Mouse (Mus musculus) midbrain, postnatal 0 days (tissue): Measurements from ENCODE around the gene Aifm1. TPM values are rescaled to one million over a fixed set of nuclear protein-coding genes. Genes with fewer than 3 reads are reported as not detected.
"Not testable (repeated sequence)": the region's sequence is repeated elsewhere in the genome, so short reads cannot be mapped to it uniquely, and the experiment has no call there.

Experiments
- ATAC-seq: fragments of 200-750 bp; cut with Nextera tagmentation; 2 replicates; pipeline ENCODE4 v1.8.0; 2017; ENCODE audit warnings: moderate number of reproducible peaks, mild to moderate bottlenecking, moderate TSS enrichment, moderate library complexity; ENCODE audit not compliant: low FRiP score
- DNase-seq: peaks from one replicate; pipeline ENCODE4 v3.0.0-alpha.2; 2015; ENCODE audit warnings: low spot score
- H3K27ac ChIP-seq: fragments of 300-500 bp; sonication (generic); 2 replicates; pipeline ENCODE4 v1.5.1; 2014; ENCODE audit warnings: low read depth, mild to moderate bottlenecking, low read length, mixed read lengths
- H3K27me3 ChIP-seq: fragments of 300-500 bp; sonication (generic); 2 replicates; pipeline ENCODE4 v1.6.1; 2014; ENCODE audit warnings: low read length, control low read depth, mixed read lengths; ENCODE audit not compliant: insufficient read depth
- H3K36me3 ChIP-seq: fragments of 300-500 bp; sonication (generic); 2 replicates; pipeline ENCODE4 v1.6.1; 2014; ENCODE audit warnings: low read length, control low read depth, mixed read lengths; ENCODE audit not compliant: insufficient read depth
- H3K4me1 ChIP-seq: fragments of 300-500 bp; sonication (generic); 2 replicates; pipeline ENCODE4 v1.6.1; 2014; ENCODE audit warnings: mild to moderate bottlenecking, control low read depth, antibody characterized with exemption, low read length, mixed read lengths; ENCODE audit not compliant: insufficient read depth
- H3K4me2 ChIP-seq: fragments of 300-500 bp; sonication (generic); 2 replicates; pipeline ENCODE4 v1.6.1; 2014; ENCODE audit warnings: low read depth, mild to moderate bottlenecking, low read length, mixed read lengths; ENCODE audit not compliant: poor library complexity, severe bottlenecking
- H3K4me3 ChIP-seq: fragments of 300-500 bp; sonication (generic); 2 replicates; pipeline ENCODE4 v1.5.1; 2014; ENCODE audit warnings: low read depth, mild to moderate bottlenecking, low read length, moderate library complexity
- H3K9ac ChIP-seq: fragments of 300-500 bp; sonication (generic); replicated peaks from 2 replicates; pipeline ENCODE4 v1.6.1; 2014; ENCODE audit warnings: mild to moderate bottlenecking, low read length, moderate library complexity, mixed read lengths; ENCODE audit not compliant: poor library complexity, severe bottlenecking
- H3K9me3 ChIP-seq: fragments of 300-500 bp; sonication (generic); 2 replicates; pipeline ENCODE4 v1.6.1; 2016; ENCODE audit warnings: low read length, control low read depth
- CTCF ChIP-seq: IDR thresholded peaks from 2 replicates; pipeline ENCODE4 v1.5.1; 2016; ENCODE audit warnings: antibody characterized with exemption, mild to moderate bottlenecking
- WGBS: fragments of 180-500 bp; shearing (Covaris S2); extraction: QIAGEN DNeasy Blood & Tissue Kit; methylation state at CpG from one replicate; pipeline ENCODE4 v1.1.7; 2014; 5-methylcytosine and 5-hydroxymethylcytosine counted together
- polyA plus RNA-seq: library from polyadenylated mRNA; unstranded; fragments of >200 nt; fragmentation: Nextera tagmentation; extraction: Ambion mirVana; gene quantifications from 2 replicates; pipeline ENCODE4 v1.2.1, GENCODE M21; 2015
- total RNA-seq: library from RNA; depleted of rRNA; stranded (reverse); fragments of >200 nt; gene quantifications from 2 replicates; pipeline ENCODE4 v1.2.3, GENCODE M21; 2014

Gene Aifm1
- total and polyA plus RNA-seq, 2 experiments from 2014 or later, result 9.8 to 25.1 TPM

- no peaks in the 10 kb centered on the region for H3K4me1 ChIP-seq
- H3K27me3 ChIP-seq, result no peaks in the 10 kb centered on the region
- 86% methylated on average over 4 of the region's 4 CpGs for WGBS
- H3K9ac ChIP-seq, result no peak overlapping the region
- H3K36me3 ChIP-seq, result no peaks in the 10 kb centered on the region
- ATAC-seq, result no peak
- H3K4me2 ChIP-seq, result no peak overlapping the region
- no peak for TF ChIP-seq CTCF
- H3K4me3 ChIP-seq, result no peak overlapping the region
- no peak overlapping the region for H3K27ac ChIP-seq
- DNase-seq, result no peak
- H3K9me3 ChIP-seq, result no peaks in the 10 kb centered on the region
Observed at GRCm38 (mm10) chrX:48444677-48445076, 68.7 kb downstream of the Aifm1 start.

GRCm38 (mm10) chrX:48441954-48442353 is 71.4 kb downstream of the Aifm1 start:
- Histone ChIP-seq H3K4me2 (no peak overlapping the region), H3K27me3 (no peaks in the 10 kb centered on the region), H3K27ac (no peak overlapping the region), H3K9ac (no peak overlapping the region), H3K4me3 (no peak overlapping the region), H3K9me3 (no peaks in the 10 kb centered on the region), H3K36me3 (no peaks in the 10 kb centered on the region), H3K4me1 (no peaks in the 10 kb centered on the region)
- no peak for ATAC-seq
- TF ChIP-seq CTCF, result no peak
- 83% methylated on average over 7 of the region's 7 CpGs for WGBS
- no peak for DNase-seq

- Histone ChIP-seq H3K4me2 (no peak overlapping the region), H3K4me3 (no peak overlapping the region), H3K9ac (no peak overlapping the region), H3K4me1 (no peaks in the 10 kb centered on the region), H3K36me3 (no peaks in the 10 kb centered on the region), H3K27ac (no peak overlapping the region), H3K9me3 (no peaks in the 10 kb centered on the region), H3K27me3 (no peaks in the 10 kb centered on the region)
- no peak for TF ChIP-seq CTCF
- 93% methylated on average over 6 of the region's 6 CpGs for WGBS
- ATAC-seq (no peak), DNase-seq (no peak)
Observed at GRCm38 (mm10) chrX:48441548-48441947, 71.8 kb downstream of the Aifm1 start.

- no peaks in the 10 kb centered on the region for H3K9me3 ChIP-seq
- H3K36me3 ChIP-seq, result no peaks in the 10 kb centered on the region
- no peak overlapping the region for H3K4me3 ChIP-seq
- no peak overlapping the region for H3K9ac ChIP-seq
- ATAC-seq (no peak), DNase-seq (no peak)
- TF ChIP-seq CTCF, result no peak
- WGBS, result 73% methylated on average over 4 of the region's 4 CpGs
- H3K27me3 ChIP-seq, result no peaks in the 10 kb centered on the region
- no peak overlapping the region for H3K27ac ChIP-seq
- no peak overlapping the region for H3K4me2 ChIP-seq
- H3K4me1 ChIP-seq, result no peaks in the 10 kb centered on the region
Observed at GRCm38 (mm10) chrX:48439036-48439435, 74.3 kb downstream of the Aifm1 start.

- H3K36me3 ChIP-seq, H3K4me1 ChIP-seq, ATAC-seq, H3K4me2 ChIP-seq, H3K9me3 ChIP-seq, H3K27ac ChIP-seq, H3K4me3 ChIP-seq, H3K27me3 ChIP-seq, H3K9ac ChIP-seq, DNase-seq: not testable (repeated sequence)
- WGBS, result 87% methylated on average over 5 of the region's 7 CpGs
Observed at GRCm38 (mm10) chrX:48436082-48436481, 77.3 kb downstream of the Aifm1 start.

GRCm38 (mm10) chrX:48435477-48435900 is 77.9 kb downstream of the Aifm1 start:
- Histone ChIP-seq H3K4me3 (no peak overlapping the region), H3K27ac (no peak overlapping the region), H3K4me1 (no peaks in the 10 kb centered on the region), H3K36me3 (no peaks in the 10 kb centered on the region), H3K9ac (no peak overlapping the region), H3K4me2 (no peak overlapping the region), H3K27me3 (no peaks in the 10 kb centered on the region), H3K9me3 (no peaks in the 10 kb centered on the region)
- no peak for TF ChIP-seq CTCF
- no peak for ATAC-seq
- WGBS, result 87% methylated on average over 9 of the region's 9 CpGs
- DNase-seq, result no peak

- H3K27ac ChIP-seq, result no peak overlapping the region
- no peaks in the 10 kb centered on the region for H3K36me3 ChIP-seq
- no peak for TF ChIP-seq CTCF
- no peaks in the 10 kb centered on the region for H3K27me3 ChIP-seq
- H3K4me3 ChIP-seq, result no peak overlapping the region
- ATAC-seq (no peak), DNase-seq (no peak)
- no peaks in the 10 kb centered on the region for H3K9me3 ChIP-seq
- 76% methylated on average over 1 of the region's 1 CpGs for WGBS
- no peak overlapping the region for H3K9ac ChIP-seq
- H3K4me2 ChIP-seq, result no peak overlapping the region
- no peaks in the 10 kb centered on the region for H3K4me1 ChIP-seq
Observed at GRCm38 (mm10) chrX:48434251-48434650, 79.1 kb downstream of the Aifm1 start.
